Mouse (Mus musculus) ovary, postnatal 36 days (tissue): ENCODE results near the gene Gm14434.
"Not testable (repeated sequence)": the region's sequence is repeated elsewhere in the genome, so short reads cannot be mapped to it uniquely, and the experiment has no call there.

ENCODE experiments used
- DNase-seq: peaks from one replicate; pipeline ENCODE4 v3.0.0; 2022; ENCODE audit warnings: low spot score, mixed read lengths

The Gm14434 gene

GRCm38 (mm10) chr2:176486683-176487082, at the start of gene Gm14434:
TSS of gene Gm14434 (minus strand) at chr2:176486783.
- DNase-seq = not testable (repeated sequence)

GRCm38 (mm10) chr2:176520756-176521155, 34.2 kb upstream of the Gm14434 start, which contains the start of gene Zfp967:
TSS of gene Zfp967 (plus strand) at chr2:176521056.
- DNase-seq = not testable (repeated sequence)

- not testable (repeated sequence) for DNase-seq
Observed at GRCm38 (mm10) chr2:176423294-176423693, 63.3 kb downstream of the Gm14434 start, which contains the start of gene Gm14435. TSS of gene Gm14435 (plus strand) at chr2:176423594.
